Mouse (Mus musculus) erythroblast, embryonic 14.5 days (primary cell): Measurements from ENCODE around the gene Avil. TPM values are rescaled to one million over a fixed set of nuclear protein-coding genes. Genes with fewer than 3 reads are reported as not detected.
A peak's percentile ranks its signal among the peaks of the same experiment; 100 is the strongest.

ENCODE experiments used
- H3K27me3 ChIP-seq: 2 replicates; pipeline ENCODE4 v1.6.1; 2012; ENCODE audit warnings: inconsistent platforms; ENCODE audit not compliant: control insufficient read depth
- H3K36me3 ChIP-seq: 2 replicates; pipeline ENCODE4 v1.6.1; 2012; ENCODE audit warnings: mild to moderate bottlenecking, inconsistent platforms; ENCODE audit not compliant: control insufficient read depth
- H3K4me1 ChIP-seq: 2 replicates; pipeline ENCODE4 v1.6.1; 2012; ENCODE audit warnings: inconsistent platforms; ENCODE audit not compliant: control insufficient read depth
- H3K4me3 ChIP-seq: replicated peaks from 2 replicates; pipeline ENCODE3; 2012; ENCODE audit warnings: moderate library complexity, mild to moderate bottlenecking, inconsistent platforms
- H3K9me3 ChIP-seq: 2 replicates; pipeline ENCODE4 v1.6.1; 2012; ENCODE audit warnings: low read length, inconsistent platforms, mixed read lengths; ENCODE audit not compliant: control insufficient read depth
- GATA1 ChIP-seq: IDR thresholded peaks from 2 replicates; pipeline ENCODE4 v1.6.1; 2012; ENCODE audit warnings: low read length, inconsistent platforms, mixed read lengths
- TAL1 ChIP-seq: IDR thresholded peaks from 3 replicates; pipeline ENCODE4 v1.6.1; 2012; ENCODE audit warnings: low read length, inconsistent platforms, mixed read lengths
- polyA plus RNA-seq: library from polyadenylated mRNA; stranded (reverse); fragments of >175 nt; gene quantifications from 2 replicates; pipeline ENCODE4 v1.2.3, GENCODE M21; 2012

The Avil gene
- polyA plus RNA-seq, 1 experiment: 0.01 TPM

- Histone ChIP-seq H3K36me3 (peaks cover 28% of the 10 kb centered on the region), H3K4me1 (peaks cover 64% of the 10 kb centered on the region), H3K9me3 (no peaks in the 10 kb centered on the region), H3K4me3 (peak overlapping the region; percentile 93), H3K27me3 (peaks cover 29% of the 10 kb centered on the region)
- TF ChIP-seq GATA1: no peak
- TF ChIP-seq TAL1: no peak
Measured at GRCm38 (mm10) chr10:126980221-126980932, 20.1 kb upstream of the Avil start.

GRCm38 (mm10) chr10:126980933-126981530 is 19.5 kb upstream of the Avil start:
- Histone ChIP-seq H3K9me3 (no peaks in the 10 kb centered on the region), H3K4me3 (peak overlapping the region; percentile 93), H3K4me1 (peaks cover 67% of the 10 kb centered on the region), H3K27me3 (peaks cover 23% of the 10 kb centered on the region), H3K36me3 (peaks cover 31% of the 10 kb centered on the region)
- no peak for TF ChIP-seq GATA1
- TF ChIP-seq TAL1: no peak

- no peak for TF ChIP-seq TAL1
- no peak for TF ChIP-seq GATA1
- peaks cover 35% of the 10 kb centered on the region for H3K36me3 ChIP-seq
- no peaks in the 10 kb centered on the region for H3K9me3 ChIP-seq
- H3K4me1 ChIP-seq: peaks cover 74% of the 10 kb centered on the region
- H3K4me3 ChIP-seq: no peak overlapping the region
- peaks cover 18% of the 10 kb centered on the region for H3K27me3 ChIP-seq
Measured at GRCm38 (mm10) chr10:126981746-126982145, 18.8 kb upstream of the Avil start.

- Histone ChIP-seq H3K9me3 (no peaks in the 10 kb centered on the region), H3K27me3 (peaks cover 18% of the 10 kb centered on the region), H3K4me3 (no peak overlapping the region), H3K36me3 (peaks cover 35% of the 10 kb centered on the region), H3K4me1 (peaks cover 74% of the 10 kb centered on the region)
- TF ChIP-seq TAL1 (no peak), GATA1 (no peak)
Measured at GRCm38 (mm10) chr10:126983193-126983725, 17.2 kb upstream of the Avil start.

- peaks cover 74% of the 10 kb centered on the region for H3K4me1 ChIP-seq
- peaks cover 15% of the 10 kb centered on the region for H3K27me3 ChIP-seq
- TF ChIP-seq TAL1 (no peak), GATA1 (no peak)
- no peak overlapping the region for H3K4me3 ChIP-seq
- H3K36me3 ChIP-seq: peaks cover 38% of the 10 kb centered on the region
- H3K9me3 ChIP-seq: no peaks in the 10 kb centered on the region
Measured at GRCm38 (mm10) chr10:126984189-126985004, 16.1 kb upstream of the Avil start.

- Histone ChIP-seq H3K4me1 (peaks cover 69% of the 10 kb centered on the region), H3K9me3 (no peaks in the 10 kb centered on the region), H3K36me3 (peaks cover 38% of the 10 kb centered on the region), H3K4me3 (no peak overlapping the region), H3K27me3 (peaks cover 9% of the 10 kb centered on the region)
- TF ChIP-seq TAL1 (no peak), GATA1 (no peak)
Measured at GRCm38 (mm10) chr10:126985127-126985526, 15.4 kb upstream of the Avil start.

- TF ChIP-seq TAL1: no peak
- no peak for TF ChIP-seq GATA1
- Histone ChIP-seq H3K36me3 (peaks cover 37% of the 10 kb centered on the region), H3K4me1 (peaks cover 64% of the 10 kb centered on the region), H3K4me3 (no peak overlapping the region), H3K27me3 (peaks cover 4% of the 10 kb centered on the region), H3K9me3 (no peaks in the 10 kb centered on the region)
Measured at GRCm38 (mm10) chr10:126985579-126985978, 14.9 kb upstream of the Avil start.

GRCm38 (mm10) chr10:126986541-126986961 is 14.0 kb upstream of the Avil start:
- no peak overlapping the region for H3K4me3 ChIP-seq

More at GRCm38 (mm10) chr10:126986541-126986961, 14.0 kb upstream of the Avil start:
- H3K27me3 ChIP-seq: no peaks in the 10 kb centered on the region
- H3K9me3 ChIP-seq: no peaks in the 10 kb centered on the region
- H3K36me3 ChIP-seq: peaks cover 42% of the 10 kb centered on the region
- no peak for TF ChIP-seq TAL1
- TF ChIP-seq GATA1: no peak
- H3K4me1 ChIP-seq: peaks cover 55% of the 10 kb centered on the region
